Mouse (Mus musculus): ENCODE results near the gene Lce6a. TPM values are rescaled to one million over a fixed set of nuclear protein-coding genes. Genes with fewer than 3 reads are reported as not detected.

The Lce6a gene
- polyA plus RNA-seq, 1 experiment = not detected

GRCm38 (mm10) chr3:92573449-92574041 is 47.9 kb downstream of the Lce6a start, which contains the start of gene Ivl:
TSS of gene Ivl (minus strand) at chr3:92573735.
- H3K27me3 ChIP-seq (replicated peaks) = no peaks in the 10 kb centered on the region
- TF ChIP-seq GATA1 (IDR thresholded peaks at IDR 0.05; ENCODE audit: borderline replicate concordance, low read length) (no peak), FLI1 (IDR thresholded peaks at IDR 0.05; ENCODE audit: low read length) (no peak)

DNA sequence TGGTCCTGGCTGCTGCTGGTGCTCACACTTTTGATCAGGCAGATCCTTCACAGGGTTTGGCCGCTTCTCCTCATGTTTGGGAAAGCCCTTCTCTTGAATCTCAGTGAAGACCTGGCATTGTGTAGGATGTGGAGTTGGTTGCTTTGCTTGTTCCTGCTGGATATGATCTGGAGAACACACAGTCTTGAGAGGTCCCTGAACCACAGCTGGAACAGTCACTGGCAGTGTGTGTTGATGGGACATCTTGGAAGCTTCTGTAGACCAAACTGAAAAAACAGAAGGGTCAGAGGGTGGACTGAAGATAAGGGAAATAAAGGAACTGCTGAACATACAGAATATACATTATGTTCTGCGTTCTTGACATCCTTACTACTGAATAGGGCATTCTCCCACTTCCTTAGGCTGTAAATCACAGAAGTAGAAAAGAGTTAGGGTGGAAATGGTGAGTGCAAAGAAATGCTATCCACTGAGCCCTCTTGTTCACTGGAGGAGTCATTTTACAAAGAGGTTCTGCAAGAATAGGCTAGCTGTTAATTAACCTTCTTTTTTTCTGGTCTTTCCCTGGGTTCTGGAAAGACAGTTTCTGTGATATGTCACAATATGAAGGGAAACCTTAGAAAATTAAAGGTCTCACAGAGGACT is 48.8 kb downstream of the Lce6a start:
- Histone ChIP-seq H3K27me3 (replicated peaks) (no peaks in the 10 kb centered on the region), H3K4me1 (peaks cover 6% of the 10 kb centered on the region; the same call in 1 of the 2 replicates), H3K9me3 (no peaks in the 10 kb centered on the region), H3K36me3 (replicated peaks; ENCODE audit: low read length) (no peaks in the 10 kb centered on the region), H3K4me3 (replicated peaks) (no peak overlapping the region)
- no peak for TF ChIP-seq FLI1 (IDR thresholded peaks at IDR 0.05; ENCODE audit: low read length)
- TF ChIP-seq GATA1 (IDR thresholded peaks at IDR 0.05; ENCODE audit: borderline replicate concordance, low read length) = no peak

More at GRCm38 (mm10) chr3:92573449-92574041, 47.9 kb downstream of the Lce6a start, which contains the start of gene Ivl:
- Histone ChIP-seq H3K36me3 (replicated peaks; ENCODE audit: low read length) (no peaks in the 10 kb centered on the region), H3K9me3 (no peaks in the 10 kb centered on the region), H3K4me3 (replicated peaks) (no peak within 1 kb of the TSS), H3K4me1 (peaks cover 6% of the 10 kb centered on the region; the same call in 1 of the 2 replicates)

Other genes starting within 250 kb of the Lce6a start
- gene Sprr2h, start 236.0 kb downstream of the Lce6a start, polyA plus RNA-seq (2012; ENCODE audit: insufficient read depth, low replicate concordance) = not detected in 2 replicates
- gene Sprr2i, start 213.7 kb downstream of the Lce6a start, polyA plus RNA-seq (2012; ENCODE audit: insufficient read depth, low replicate concordance) = not detected in 2 replicates
- gene Sprr2j-ps, start 203.6 kb downstream of the Lce6a start, polyA plus RNA-seq (2012; ENCODE audit: insufficient read depth, low replicate concordance) = not detected in 2 replicates
- 10.6 and 37.8 TPM in 2 replicates for gene Gm9774, start 192.2 kb downstream of the Lce6a start, polyA plus RNA-seq (2012; ENCODE audit: insufficient read depth, low replicate concordance)
- not detected in 2 replicates for gene Sprr2k, start 189.1 kb downstream of the Lce6a start, polyA plus RNA-seq (2012; ENCODE audit: insufficient read depth, low replicate concordance)
- not detected in 2 replicates for gene Sprr1b, start 182.9 kb downstream of the Lce6a start, polyA plus RNA-seq (2012; ENCODE audit: insufficient read depth, low replicate concordance)
- not detected in 2 replicates for gene Sprr3, start 162.9 kb downstream of the Lce6a start, polyA plus RNA-seq (2012; ENCODE audit: insufficient read depth, low replicate concordance)
- gene Sprr1a, start 135.8 kb downstream of the Lce6a start, polyA plus RNA-seq (2012; ENCODE audit: insufficient read depth, low replicate concordance) = not detected in 2 replicates
- not detected in 2 replicates for gene Sprr4, start 121.2 kb downstream of the Lce6a start, polyA plus RNA-seq (2012; ENCODE audit: insufficient read depth, low replicate concordance)
- gene 2310046K23Rik, start 87.1 kb downstream of the Lce6a start, polyA plus RNA-seq (2012; ENCODE audit: insufficient read depth, low replicate concordance) = not detected in 2 replicates
- not detected in 2 replicates for gene Ivl, start 47.9 kb downstream of the Lce6a start, polyA plus RNA-seq (2012; ENCODE audit: insufficient read depth, low replicate concordance)
- gene Smcp, start 32.7 kb downstream of the Lce6a start, polyA plus RNA-seq (2012; ENCODE audit: insufficient read depth, low replicate concordance) = not detected in 2 replicates
- not detected in 2 replicates for gene 2210017I01Rik, start 14.2 kb downstream of the Lce6a start, polyA plus RNA-seq (2012; ENCODE audit: insufficient read depth, low replicate concordance)
- gene Lce1a1, start 26.6 kb upstream of the Lce6a start, polyA plus RNA-seq (2012; ENCODE audit: insufficient read depth, low replicate concordance) = not detected in 2 replicates
- gene Lce1b, start 35.3 kb upstream of the Lce6a start, polyA plus RNA-seq (2012; ENCODE audit: insufficient read depth, low replicate concordance) = not detected in 2 replicates
- gene Lce1a2, start 48.7 kb upstream of the Lce6a start, polyA plus RNA-seq (2012; ENCODE audit: insufficient read depth, low replicate concordance) = not detected in 2 replicates
- not detected in 2 replicates for gene Lce1c, start 57.6 kb upstream of the Lce6a start, polyA plus RNA-seq (2012; ENCODE audit: insufficient read depth, low replicate concordance)
- gene Lce1d, start 65.5 kb upstream of the Lce6a start, polyA plus RNA-seq (2012; ENCODE audit: insufficient read depth, low replicate concordance) = not detected in 2 replicates
- gene Lce1e, start 87.4 kb upstream of the Lce6a start, polyA plus RNA-seq (2012; ENCODE audit: insufficient read depth, low replicate concordance) = not detected in 2 replicates
- gene Lce1f, start 98.7 kb upstream of the Lce6a start, polyA plus RNA-seq (2012; ENCODE audit: insufficient read depth, low replicate concordance) = not detected in 2 replicates
- not detected in 2 replicates for gene Gm38119, start 117.4 kb upstream of the Lce6a start, polyA plus RNA-seq (2012; ENCODE audit: insufficient read depth, low replicate concordance)
- gene Lce1g, start 130.7 kb upstream of the Lce6a start, polyA plus RNA-seq (2012; ENCODE audit: insufficient read depth, low replicate concordance) = not detected in 2 replicates
- not detected in 2 replicates for gene Lce1h, start 143.4 kb upstream of the Lce6a start, polyA plus RNA-seq (2012; ENCODE audit: insufficient read depth, low replicate concordance)
- not detected in 2 replicates for gene Lce1i, start 157.2 kb upstream of the Lce6a start, polyA plus RNA-seq (2012; ENCODE audit: insufficient read depth, low replicate concordance)
- gene Lce1j, start 168.9 kb upstream of the Lce6a start, polyA plus RNA-seq (2012; ENCODE audit: insufficient read depth, low replicate concordance) = not detected in 2 replicates
- gene Lce1k, start 186.2 kb upstream of the Lce6a start, polyA plus RNA-seq (2012; ENCODE audit: insufficient read depth, low replicate concordance) = not detected in 2 replicates
- gene Kprp, start 205.6 kb upstream of the Lce6a start, polyA plus RNA-seq (2012; ENCODE audit: insufficient read depth, low replicate concordance) = not detected in 2 replicates
- not detected in 2 replicates for gene Lce1l, start 229.6 kb upstream of the Lce6a start, polyA plus RNA-seq (2012; ENCODE audit: insufficient read depth, low replicate concordance)
- gene 2310050C09Rik, start 248.6 kb upstream of the Lce6a start, polyA plus RNA-seq (2012; ENCODE audit: insufficient read depth, low replicate concordance) = not detected in 2 replicates